9 mouse cellular contexts compared by ENCODE assay signal in the genomic region with DNA sequence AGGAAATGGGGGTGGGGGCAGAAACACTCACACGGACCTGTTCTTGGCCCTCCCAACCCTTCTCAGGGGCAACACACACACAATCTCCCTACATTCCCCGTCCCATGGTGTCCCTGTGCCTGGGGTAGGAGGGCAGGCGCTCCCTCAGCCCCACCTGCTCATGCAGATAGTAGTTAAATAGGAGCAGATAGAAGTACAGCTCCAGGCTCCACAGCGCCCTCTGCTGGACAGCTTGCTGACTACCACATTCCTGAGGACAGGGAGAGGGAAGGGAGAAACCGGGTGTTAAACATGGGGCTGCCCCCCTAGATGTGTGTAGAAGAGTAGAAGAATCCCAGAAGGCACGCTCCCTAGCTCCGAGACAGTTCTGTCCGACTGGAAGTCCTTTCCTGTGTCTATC. TPM values are rescaled to one million over a fixed set of nuclear protein-coding genes. Genes with fewer than 3 reads are reported as not detected.
DNase-seq lines count a peak whose midpoint lies in the region; ATAC-seq and TF ChIP-seq lines count a peak whose summit lies in the region.
"Had no signal": no experiment of that assay in that cellular context is flagged by ENCODE, and none has a peak within 500 bp of the region (broad histone marks: within the 10 kb centered on the region; RNA-seq: fewer than 3 reads in every experiment).

No protein-coding gene starts in this region.

- H3K79me2 ChIP-seq in heart, adult 2 months (replicated peaks; ENCODE audit: control insufficient read depth, insufficient read depth, low read length): no peaks in the 10 kb centered on the region
- H3K79me2 ChIP-seq in MEL (ENCODE audit: control insufficient read depth, insufficient read depth, low read length, poor library complexity): no peaks in the 10 kb centered on the region

- H3K27me3 ChIP-seq in heart, adult 2 months (ENCODE audit: control insufficient read depth, insufficient read depth, low read length): no peaks in the 10 kb centered on the region
- peaks cover 7% of the 10 kb centered on the region for H3K27me3 ChIP-seq in heart, embryonic 12.5 days (replicated peaks)
- H3K27me3 ChIP-seq in MEL (ENCODE audit: control insufficient read depth in 1 of 2, insufficient read depth in 2 of 2, low read length in 2 of 2): no peaks in the 10 kb centered on the region
- H3K27me3 ChIP-seq in neural tube, embryonic 11.5 days (ENCODE audit: control insufficient read depth, insufficient read depth, low read length): no peaks in the 10 kb centered on the region

- H3K9ac ChIP-seq in heart, adult 2 months (ENCODE audit: low read depth, low read length): no peak overlapping the region
- no peak overlapping the region for H3K9ac ChIP-seq in heart, embryonic 12.5 days
- H3K9ac ChIP-seq in MEL (ENCODE audit: control insufficient read depth, low read depth, low read length, poor library complexity, severe bottlenecking): no peak overlapping the region
- no peak overlapping the region for H3K9ac ChIP-seq in neural tube, embryonic 11.5 days (ENCODE audit: low read length)

- DNase-seq in heart, adult 2 months: peak; percentile 51 to 80
- DNase-seq in MEL (ENCODE audit: low read depth, low spot score): peak; percentile 71
- DNase-seq in cerebellum, adult 9-11 months: peak; percentile 40
- DNase-seq in left cerebral cortex, postnatal 36 days (ENCODE audit: low spot score in 2 of 2): peak; percentile 46 to 55
- DNase-seq in neural tube, embryonic 11.5 days (ENCODE audit: low spot score): peak; percentile 62
- DNase-seq in thymus, postnatal 0 days (ENCODE audit: low spot score): peak; percentile 51

- TF ChIP-seq CTCF in heart, adult 2 months (IDR thresholded peaks at IDR 0.05): peak; percentile 95; the same call in 1 of the 2 replicates
- peak; percentile 76 to 92 (median 91) for TF ChIP-seq CTCF in MEL (IDR thresholded peaks at IDR 0.05 in 2 of 3, conservative IDR thresholded peaks at IDR 0.05 in 1 of 3; ENCODE audit: control insufficient read depth in 1 of 3, insufficient read depth in 1 of 3, low read depth in 2 of 3, low read length in 3 of 3, poor library complexity in 1 of 3, severe bottlenecking in 1 of 3)

- peak; percentile 23 for TF ChIP-seq RAD21 in MEL (IDR thresholded peaks at IDR 0.05; ENCODE audit: low read depth, low read length)

- H3K4me2 ChIP-seq in heart, embryonic 12.5 days: no peak overlapping the region
- H3K4me2 ChIP-seq in neural tube, embryonic 11.5 days (ENCODE audit: low read depth): no peak overlapping the region

- no peaks in the 10 kb centered on the region for H3K36me3 ChIP-seq in heart, adult 2 months (ENCODE audit: control insufficient read depth, insufficient read depth, low read length)
- peaks cover 74% of the 10 kb centered on the region for H3K36me3 ChIP-seq in heart, embryonic 12.5 days
- H3K36me3 ChIP-seq in MEL (ENCODE audit: control insufficient read depth in 1 of 2, insufficient read depth in 2 of 2, low read length in 2 of 2): no peaks in the 10 kb centered on the region
- no peaks in the 10 kb centered on the region for H3K36me3 ChIP-seq in neural tube, embryonic 11.5 days (ENCODE audit: control insufficient read depth, insufficient read depth, low read length)

- no peak for ATAC-seq in heart, embryonic 12.5 days (ENCODE audit: insufficient number of reproducible peaks, low FRiP score)
- peak; percentile 63 for ATAC-seq in granulocyte monocyte progenitor cell, adult 5-6 weeks (replicated peaks; ENCODE audit: poor library complexity, severe bottlenecking)
- no peak; the same call in 1 of the 2 replicates for ATAC-seq in neural tube, embryonic 11.5 days (ENCODE audit: insufficient read depth, low FRiP score, low TSS enrichment)

- TF ChIP-seq EP300 in heart, adult 2 months (IDR thresholded peaks at IDR 0.05; ENCODE audit: insufficient read depth, low read depth, low read length): no peak
- no peak for TF ChIP-seq EP300 in MEL (IDR thresholded peaks at IDR 0.05; ENCODE audit: low read depth in 1 of 2, low read length in 2 of 2)

- no peak overlapping the region for H3K4me3 ChIP-seq in heart, adult 2 months
- no peak overlapping the region for H3K4me3 ChIP-seq in heart, embryonic 12.5 days
- H3K4me3 ChIP-seq in MEL (ENCODE audit: control insufficient read depth in 1 of 2, insufficient read depth in 1 of 2, low read depth in 2 of 2, low read length in 2 of 2): no peak overlapping the region
- no peak overlapping the region for H3K4me3 ChIP-seq in neural tube, embryonic 11.5 days (ENCODE audit: low read depth, low read length)

- intact Hi-C loops in heart, adult 2 months (cut with DNase I): no loop called here
- intact Hi-C loops in left cerebral cortex, postnatal 36 days (cut with DNase I): no loop called here

- 74% methylated on average over 8 of the region's 8 CpGs for WGBS in heart, adult 2 months
- WGBS in heart, embryonic 12.5 days: 62% methylated on average over 8 of the region's 8 CpGs
- WGBS in neural tube, embryonic 11.5 days: 64% methylated on average over 8 of the region's 8 CpGs

- H3K9me3 ChIP-seq in heart, embryonic 12.5 days (replicated peaks): no peaks in the 10 kb centered on the region
- no peaks in the 10 kb centered on the region for H3K9me3 ChIP-seq in MEL (replicated peaks; ENCODE audit: insufficient read depth, low read length)
- no peaks in the 10 kb centered on the region for H3K9me3 ChIP-seq in neural tube, embryonic 11.5 days (ENCODE audit: control insufficient read depth, low read length)

- no peak overlapping the region for H3K27ac ChIP-seq in heart, adult 2 months
- no peak overlapping the region for H3K27ac ChIP-seq in heart, embryonic 12.5 days (ENCODE audit: poor library complexity, severe bottlenecking)
- H3K27ac ChIP-seq in MEL (ENCODE audit: control insufficient read depth, low read depth, low read length): no peak overlapping the region
- no peak overlapping the region for H3K27ac ChIP-seq in neural tube, embryonic 11.5 days (ENCODE audit: low read depth, low read length)
- H3K27ac ChIP-seq: macrophage had no signal

- no peak for TF ChIP-seq POLR2A in heart, adult 2 months (IDR thresholded peaks at IDR 0.05; ENCODE audit: insufficient read depth, low read depth, low read length)
- no peak for TF ChIP-seq POLR2A in MEL (IDR thresholded peaks at IDR 0.05; ENCODE audit: control insufficient read depth in 1 of 2, insufficient read depth in 1 of 2, low read depth in 1 of 2, low read length in 2 of 2, poor library complexity in 1 of 2)

- peaks cover 6% of the 10 kb centered on the region; the same call in 1 of the 2 replicates for H3K4me1 ChIP-seq in heart, adult 2 months (ENCODE audit: control insufficient read depth, insufficient read depth, low read length)
- peaks cover 30% of the 10 kb centered on the region for H3K4me1 ChIP-seq in heart, embryonic 12.5 days (replicated peaks)
- no peaks in the 10 kb centered on the region for H3K4me1 ChIP-seq in MEL (ENCODE audit: control insufficient read depth in 1 of 2, insufficient read depth in 2 of 2, low read length in 2 of 2)
- no peaks in the 10 kb centered on the region for H3K4me1 ChIP-seq in neural tube, embryonic 11.5 days (ENCODE audit: control insufficient read depth, insufficient read depth, low read length)

TF ChIP-seq in MEL, 35 proteins besides CTCF, POLR2A, EP300 and RAD21:
- TF ChIP-seq TCF12 (IDR thresholded peaks at IDR 0.05; ENCODE audit: low read depth, low read length) (no peak), USF1 (IDR thresholded peaks at IDR 0.05; ENCODE audit: low read depth, low read length) (0 out of 2 replicates have a peak, but pooled peaks have one; percentile 18), SMC3 (IDR thresholded peaks at IDR 0.05; ENCODE audit: low read depth, low read length) (peak; percentile 53)

RNA-seq across cellular contexts. Expression of a gene that starts 39.4 kb away (rescaled TPM):
- 10 to 100 TPM; 15.3 to 17.6 TPM for total RNA-seq in heart, adult 2 months (2021)
- 17.7 and 20.4 TPM in 2 replicates for polyA plus RNA-seq in heart, adult 2 months (2012; rRNA removed)
- 33.9 and 37.4 TPM in 2 replicates for polyA plus RNA-seq in heart, embryonic 12.5 days (2016; fragmentation: Nextera tagmentation; extraction: Ambion mirVana)
- total RNA-seq in MEL (2012; rRNA removed): 2.9 and 3.0 TPM in 2 replicates
- 1 to 10 TPM in 1 of 2 experiments, not detected in 1; 6.4 TPM for polyA plus RNA-seq in MEL (2012; ENCODE audit: insufficient read depth in 1 of 2, insufficient read length in 2 of 2, low read depth in 1 of 2, low replicate concordance in 2 of 2, missing spikeins in 1 of 2)
- not detected in 2 replicates for total RNA-seq in granulocyte monocyte progenitor cell, adult 5-6 weeks (2014; fragmentation: Nextera tagmentation)
- total RNA-seq in granulocyte monocyte progenitor cell, adult 5-6 weeks (2017): not detected in 2 replicates
- 1 to 10 TPM; 7.5 to 9.5 TPM for total RNA-seq in left cerebral cortex, postnatal 36 days (2021)
- 26.4 and 27.2 TPM in 2 replicates for polyA plus RNA-seq in neural tube, embryonic 11.5 days (2014; fragmentation: Nextera tagmentation; extraction: Ambion mirVana)
- 2.7 and 3.1 TPM in 2 replicates for polyA plus RNA-seq in thymus, postnatal 0 days (2015; fragmentation: Nextera tagmentation; extraction: Ambion mirVana)

RNA-seq across cellular contexts. Expression of a gene that starts 46.3 kb away (rescaled TPM):
- under 1 TPM; 0.23 to 0.32 TPM for total RNA-seq in heart, adult 2 months (2021)
- 0.12 and 1.3 TPM in 2 replicates for polyA plus RNA-seq in heart, adult 2 months (2012; rRNA removed)
- polyA plus RNA-seq in heart, embryonic 12.5 days (2016; fragmentation: Nextera tagmentation; extraction: Ambion mirVana): 0.10 TPM in 1 of 2 replicates, not detected in the other
- total RNA-seq in MEL (2012; rRNA removed): not detected in 2 replicates
- polyA plus RNA-seq in MEL (2012; ENCODE audit: insufficient read depth in 1 of 2, insufficient read length in 2 of 2, low read depth in 1 of 2, low replicate concordance in 2 of 2, missing spikeins in 1 of 2): under 1 TPM in 1 of 2 experiments, not detected in 1; 0.04 TPM
- total RNA-seq in granulocyte monocyte progenitor cell, adult 5-6 weeks (2014; fragmentation: Nextera tagmentation): not detected in 2 replicates
- total RNA-seq in granulocyte monocyte progenitor cell, adult 5-6 weeks (2017): not detected in 2 replicates
- not detected for total RNA-seq in left cerebral cortex, postnatal 36 days (2021)
- not detected in 2 replicates for polyA plus RNA-seq in neural tube, embryonic 11.5 days (2014; fragmentation: Nextera tagmentation; extraction: Ambion mirVana)
- 3.1 and 3.6 TPM in 2 replicates for polyA plus RNA-seq in thymus, postnatal 0 days (2015; fragmentation: Nextera tagmentation; extraction: Ambion mirVana)
- polyA plus RNA-seq: macrophage had no signal
